Mouse (Mus musculus) bone marrow, adult 2 months (tissue): ENCODE results near the gene Prx. TPM values are rescaled to one million over a fixed set of nuclear protein-coding genes. Genes with fewer than 3 reads are reported as not detected.

Source experiments
- H3K27ac ChIP-seq: fragments of 200-500 bp; 2 replicates; pipeline ENCODE4 v1.5.1; 2012; ENCODE audit warnings: low read depth, mild to moderate bottlenecking, control low read depth, inconsistent platforms, low read length; ENCODE audit not compliant: control insufficient read depth, poor library complexity, insufficient read depth
- H3K4me1 ChIP-seq: fragments of 200-500 bp; 2 replicates; pipeline ENCODE4 v1.6.1; 2011; ENCODE audit warnings: low read length; ENCODE audit not compliant: control insufficient read depth, insufficient read depth
- H3K4me3 ChIP-seq: fragments of 200-500 bp; replicated peaks from 2 replicates; pipeline ENCODE3; 2011; ENCODE audit warnings: mild to moderate bottlenecking, low read depth, low read length, control low read depth; ENCODE audit not compliant: control insufficient read depth
- CTCF ChIP-seq: fragments of 200-500 bp; IDR thresholded peaks from 2 replicates; pipeline ENCODE4 v1.5.1; 2011; ENCODE audit warnings: low read length, control low read depth; ENCODE audit not compliant: control insufficient read depth, insufficient read depth
- POLR2A ChIP-seq: fragments of 200-500 bp; IDR thresholded peaks from 2 replicates; pipeline ENCODE4 v1.6.1; 2011; ENCODE audit warnings: low read depth, mild to moderate bottlenecking, control low read depth, low read length, borderline replicate concordance; ENCODE audit not compliant: control insufficient read depth
- WGBS: fragments of 180-500 bp; shearing (Covaris S2); methylation state at CpG from one replicate; pipeline ENCODE4 v1.1.7; 2018; 5-methylcytosine and 5-hydroxymethylcytosine counted together
- polyA plus RNA-seq: library from polyadenylated mRNA; stranded (reverse); fragments of >200 nt; gene quantifications from 2 replicates; pipeline ENCODE4 v1.2.4, GENCODE M21; 2011; ENCODE audit warnings: low replicate concordance; ENCODE audit not compliant: missing spikeins, insufficient read depth, insufficient read length

Prx gene
- 0.79 and 3.4 TPM in 2 replicates for polyA plus RNA-seq

- Histone ChIP-seq H3K27ac (no peak within 1 kb of the TSS), H3K4me1 (no peaks in the 10 kb centered on the region), H3K4me3 (no peak within 1 kb of the TSS)
- 69% methylated on average over 3 of the region's 3 CpGs for WGBS
- TF ChIP-seq POLR2A (no peak), CTCF (no peak)
Measured at GRCm38 (mm10) chr7:27499036-27499435, at the start of gene Prx. Gene Prx, plus strand, starts transcription at chr7:27499324.

GRCm38 (mm10) chr7:27451359-27451758 lies 47.8 kb upstream of the Prx start:
- no peak for TF ChIP-seq CTCF
- TF ChIP-seq POLR2A: no peak
- H3K4me3 ChIP-seq: no peak overlapping the region
- H3K27ac ChIP-seq: peak overlapping the region; percentile 32; the same call in 1 of the 2 replicates
- peaks cover 15% of the 10 kb centered on the region for H3K4me1 ChIP-seq
- 32% methylated on average over 2 of the region's 2 CpGs for WGBS

- H3K4me3 ChIP-seq: no peak overlapping the region
- 85% methylated on average over 13 of the region's 13 CpGs for WGBS
- H3K4me1 ChIP-seq: peaks cover 10% of the 10 kb centered on the region
- no peak for TF ChIP-seq POLR2A
- no peak for TF ChIP-seq CTCF
- peak overlapping the region; percentile 55 for H3K27ac ChIP-seq
Measured at GRCm38 (mm10) chr7:27452206-27452770, 46.8 kb upstream of the Prx start.

- TF ChIP-seq CTCF: no peak
- no peak for TF ChIP-seq POLR2A
- Histone ChIP-seq H3K27ac (peak overlapping the region; percentile 79), H3K4me3 (peak overlapping the region; percentile 20), H3K4me1 (peaks cover 11% of the 10 kb centered on the region)
- 29% methylated on average over 10 of the region's 10 CpGs for WGBS
Measured at GRCm38 (mm10) chr7:27454461-27455121, 44.5 kb upstream of the Prx start.

- peaks cover 11% of the 10 kb centered on the region for H3K4me1 ChIP-seq
- peak overlapping the region; percentile 23; the same call in 1 of the 2 replicates for H3K27ac ChIP-seq
- no peak overlapping the region for H3K4me3 ChIP-seq
- 75% methylated on average over 3 of the region's 3 CpGs for WGBS
- TF ChIP-seq CTCF: no peak
- TF ChIP-seq POLR2A: no peak
Measured at GRCm38 (mm10) chr7:27455273-27455672, 43.9 kb upstream of the Prx start.

GRCm38 (mm10) chr7:27458614-27459013 lies 40.5 kb upstream of the Prx start:
- TF ChIP-seq CTCF (no peak), POLR2A (no peak)
- no peak overlapping the region for H3K27ac ChIP-seq
- 75% methylated on average over 4 of the region's 4 CpGs for WGBS
- peaks cover 4% of the 10 kb centered on the region; the same call in 1 of the 2 replicates for H3K4me1 ChIP-seq
- H3K4me3 ChIP-seq: no peak overlapping the region

GRCm38 (mm10) chr7:27459640-27460039 lies 39.5 kb upstream of the Prx start:
- TF ChIP-seq CTCF (no peak), POLR2A (no peak)
- Histone ChIP-seq H3K4me1 (peaks cover 3% of the 10 kb centered on the region; the same call in 1 of the 2 replicates), H3K4me3 (no peak overlapping the region), H3K27ac (no peak overlapping the region)
- WGBS: 71% methylated on average over 5 of the region's 5 CpGs

GRCm38 (mm10) chr7:27460477-27460876 lies 38.6 kb upstream of the Prx start:
- Histone ChIP-seq H3K4me1 (peaks cover 2% of the 10 kb centered on the region; the same call in 1 of the 2 replicates), H3K27ac (no peak overlapping the region), H3K4me3 (no peak overlapping the region)
- no peak for TF ChIP-seq POLR2A
- TF ChIP-seq CTCF: no peak
- 32% methylated on average over 6 of the region's 6 CpGs for WGBS
